ENCODE assay signal across 8 mouse cellular contexts in genomic region chr9:103110727-103111501, GRCm38 (mm10). TPM values are rescaled to one million over a fixed set of nuclear protein-coding genes. Genes with fewer than 3 reads are reported as not detected.
DNase-seq lines count a peak whose midpoint lies in the region; ATAC-seq lines count a peak whose summit lies in the region.

No protein-coding gene starts in this region.

- no peak for DNase-seq in heart, adult 18-20 months
- DNase-seq in intestine, embryonic 14.5 days (ENCODE audit: low spot score): peak; percentile 61
- DNase-seq in midbrain, embryonic 11.5 days (ENCODE audit: low spot score, missing footprints): peak; percentile 88
- no peak for DNase-seq in adrenal gland, postnatal 14 days
- DNase-seq in gastrocnemius, postnatal 14 days: no peak
- no peak for DNase-seq in Muller cell, postnatal 12 days (ENCODE audit: inconsistent ontology term)

- intact Hi-C loops in gastrocnemius, postnatal 14 days (cut with DNase I; ENCODE audit: low total_unique reads): no loop called here

- no peaks in the 10 kb centered on the region for H3K9me3 ChIP-seq in heart, embryonic 12.5 days (replicated peaks)
- H3K9me3 ChIP-seq in intestine, embryonic 14.5 days (ENCODE audit: control insufficient read depth, low read length): no peaks in the 10 kb centered on the region
- H3K9me3 ChIP-seq in midbrain, embryonic 11.5 days (ENCODE audit: control insufficient read depth, low read length): no peaks in the 10 kb centered on the region

- peaks cover 54% of the 10 kb centered on the region for H3K27me3 ChIP-seq in heart, embryonic 12.5 days (replicated peaks)
- H3K27me3 ChIP-seq in intestine, embryonic 14.5 days (replicated peaks; ENCODE audit: control insufficient read depth, insufficient read depth, low read length): peaks cover 46% of the 10 kb centered on the region
- H3K27me3 ChIP-seq in midbrain, embryonic 11.5 days (ENCODE audit: control insufficient read depth, insufficient read depth, low read length): peaks cover 4% of the 10 kb centered on the region; the same call in 1 of the 2 replicates

- peak overlapping the region; percentile 70 for H3K4me3 ChIP-seq in heart, embryonic 12.5 days
- H3K4me3 ChIP-seq in brown adipose tissue, adult 24 weeks (ENCODE audit: insufficient read depth, low read depth, low read length): peak overlapping the region; percentile 75
- H3K4me3 ChIP-seq in intestine, embryonic 14.5 days (ENCODE audit: low read depth, low read length): peak overlapping the region; percentile 55
- peak overlapping the region; percentile 77 for H3K4me3 ChIP-seq in midbrain, embryonic 11.5 days (ENCODE audit: low read depth, low read length)

- H3K4me2 ChIP-seq in heart, embryonic 12.5 days: peak overlapping the region; percentile 82
- H3K4me2 ChIP-seq in intestine, embryonic 14.5 days (ENCODE audit: low read length): peak overlapping the region; percentile 91
- peak overlapping the region; percentile 93 for H3K4me2 ChIP-seq in midbrain, embryonic 11.5 days

- H3K27ac ChIP-seq in heart, embryonic 12.5 days (ENCODE audit: poor library complexity, severe bottlenecking): no peak overlapping the region
- no peak overlapping the region for H3K27ac ChIP-seq in brown adipose tissue, adult 24 weeks (replicated peaks; ENCODE audit: low read depth, low read length)
- no peak overlapping the region for H3K27ac ChIP-seq in intestine, embryonic 14.5 days (ENCODE audit: low read depth)
- H3K27ac ChIP-seq in midbrain, embryonic 11.5 days (ENCODE audit: low read depth, low read length): peak overlapping the region; percentile 67

- peaks cover 26% of the 10 kb centered on the region for H3K4me1 ChIP-seq in heart, embryonic 12.5 days (replicated peaks)
- peaks cover 14% of the 10 kb centered on the region for H3K4me1 ChIP-seq in brown adipose tissue, adult 24 weeks (ENCODE audit: control insufficient read depth, insufficient read depth, insufficient read length, low read length)
- peaks cover 11% of the 10 kb centered on the region for H3K4me1 ChIP-seq in intestine, embryonic 14.5 days (replicated peaks; ENCODE audit: control insufficient read depth, insufficient read depth, low read length)
- peaks cover 24% of the 10 kb centered on the region for H3K4me1 ChIP-seq in midbrain, embryonic 11.5 days (ENCODE audit: control insufficient read depth, insufficient read depth, low read length)

- no peak for ATAC-seq in heart, embryonic 12.5 days (ENCODE audit: insufficient number of reproducible peaks, low FRiP score)
- 0 out of 2 replicates have a peak, but pooled peaks have one; percentile 8 for ATAC-seq in intestine, embryonic 14.5 days (replicated peaks; ENCODE audit: low FRiP score, low TSS enrichment, low read depth)
- peak; percentile 18 for ATAC-seq in midbrain, embryonic 11.5 days (ENCODE audit: low FRiP score)

- peak overlapping the region; percentile 76 for H3K9ac ChIP-seq in heart, embryonic 12.5 days
- H3K9ac ChIP-seq in intestine, embryonic 14.5 days (ENCODE audit: low read length): peak overlapping the region; percentile 52
- H3K9ac ChIP-seq in midbrain, embryonic 11.5 days (ENCODE audit: low read length): peak overlapping the region; percentile 81

- H3K36me3 ChIP-seq in heart, embryonic 12.5 days: no peaks in the 10 kb centered on the region
- no peaks in the 10 kb centered on the region for H3K36me3 ChIP-seq in intestine, embryonic 14.5 days (ENCODE audit: control insufficient read depth, insufficient read depth, low read length)
- no peaks in the 10 kb centered on the region for H3K36me3 ChIP-seq in midbrain, embryonic 11.5 days (ENCODE audit: control insufficient read depth, insufficient read depth, low read length)

- WGBS in heart, embryonic 12.5 days: 19% methylated on average over 18 of the region's 18 CpGs
- 17% methylated on average over 18 of the region's 18 CpGs for WGBS in intestine, embryonic 14.5 days
- 18% methylated on average over 18 of the region's 18 CpGs for WGBS in midbrain, embryonic 11.5 days

RNA-seq across cellular contexts. Expression of gene Rab6b, which starts 0.7 kb away (rescaled TPM):
- 3.0 and 3.2 TPM in 2 replicates for polyA plus RNA-seq in heart, embryonic 12.5 days (2016; fragmentation: Nextera tagmentation; extraction: Ambion mirVana)
- 1 to 10 TPM; 1.2 to 1.8 TPM for total RNA-seq in heart, adult 18-20 months (2021)
- polyA plus RNA-seq in brown adipose tissue, adult 24 weeks (2012; ENCODE audit: insufficient read depth, insufficient read length, missing spikeins): 26.8 and 33.8 TPM in 2 replicates
- 5.1 and 5.6 TPM in 2 replicates for polyA plus RNA-seq in intestine, embryonic 14.5 days (2014; fragmentation: Nextera tagmentation; extraction: Ambion mirVana)
- polyA plus RNA-seq in midbrain, embryonic 11.5 days (2014; fragmentation: Nextera tagmentation; extraction: Ambion mirVana): 16.5 and 16.7 TPM in 2 replicates
- total RNA-seq in adrenal gland, postnatal 14 days (2021): 3.1 and 9.2 TPM in 2 replicates
- total RNA-seq in gastrocnemius, postnatal 14 days (2021): under 1 TPM; 0.78 to 0.96 TPM

Comparison
In these comparisons a context has a peak if more than half of its experiments do, and no peak if none do; other contexts are left out.
1. DNase-seq: peak in intestine, embryonic 14.5 days (single experiment) and midbrain, embryonic 11.5 days (single experiment); none in heart, adult 18-20 months (0 of 2), adrenal gland, postnatal 14 days (single experiment), gastrocnemius, postnatal 14 days (single experiment) and Muller cell, postnatal 12 days (single experiment).
2. Peak in every context shown above with its lines, with median percentiles within 50 percentile points of each other: H3K4me2 ChIP-seq, H3K4me3 ChIP-seq and H3K9ac ChIP-seq.